ENCODE assay signal across 14 mouse cellular contexts in the genomic region with DNA sequence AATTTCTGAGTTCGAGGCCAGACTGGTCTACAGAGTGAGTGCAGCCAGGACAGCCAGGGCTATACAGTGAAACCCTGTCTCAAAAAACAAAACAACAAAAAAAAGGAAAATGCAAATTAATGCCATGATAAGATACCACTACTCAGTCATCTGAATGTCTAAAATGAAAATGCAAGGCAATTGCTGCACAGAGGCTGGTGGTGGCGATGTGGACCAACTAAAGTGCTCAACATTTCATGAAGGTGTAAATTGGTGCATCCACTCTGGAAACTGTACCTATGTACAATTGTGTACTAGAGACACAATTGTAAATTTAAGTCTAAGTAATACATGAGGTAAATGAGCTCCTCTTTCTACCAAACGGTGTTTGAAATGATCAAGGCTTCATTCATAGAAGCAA.
"Had no signal": no experiment of that assay in that cellular context is flagged by ENCODE, and none has a peak within 500 bp of the region (broad histone marks: within the 10 kb centered on the region; RNA-seq: fewer than 3 reads in every experiment).

No protein-coding gene starts in this region.

- H3K4me3 ChIP-seq: limb, embryonic 15.5 days; liver, embryonic 13.5 days; midbrain, embryonic 10.5 days; myocyte; neural tube, embryonic 15.5 days had no signal

- H3K27ac ChIP-seq: limb, embryonic 15.5 days; liver, embryonic 13.5 days; midbrain, embryonic 10.5 days; neural tube, embryonic 15.5 days had no signal

- H3K4me2 ChIP-seq: limb, embryonic 15.5 days; liver, embryonic 13.5 days; neural tube, embryonic 15.5 days had no signal

- H3K9ac ChIP-seq: limb, embryonic 15.5 days; liver, embryonic 13.5 days; neural tube, embryonic 15.5 days had no signal

- H3K36me3 ChIP-seq: limb, embryonic 15.5 days; liver, embryonic 13.5 days; midbrain, embryonic 10.5 days; neural tube, embryonic 15.5 days had no signal

- H3K4me1 ChIP-seq: limb, embryonic 15.5 days; liver, embryonic 13.5 days; midbrain, embryonic 10.5 days; neural tube, embryonic 15.5 days had no signal

- H3K9me3 ChIP-seq: limb, embryonic 15.5 days; liver, embryonic 13.5 days; midbrain, embryonic 10.5 days; neural tube, embryonic 15.5 days had no signal

- H3K27me3 ChIP-seq: limb, embryonic 15.5 days; liver, embryonic 13.5 days; neural tube, embryonic 15.5 days had no signal

- DNase-seq: kidney, adult 18-20 months; kidney, postnatal 25 days; liver, embryonic 13.5 days; lung, adult 18-20 months; lung, postnatal 4 days; midbrain, embryonic 14.5 days; right cerebral cortex, adult 18-20 months; right cerebral cortex, postnatal 25 days; thymus, adult 2 months; thymus, postnatal 25 days had no signal
